Mouse (Mus musculus): ENCODE results near the gene Kntc1. TPM values are rescaled to one million over a fixed set of nuclear protein-coding genes. Genes with fewer than 3 reads are reported as not detected.
"Not testable (repeated sequence)": the region's sequence is repeated elsewhere in the genome, so short reads cannot be mapped to it uniquely, and the experiment has no call there.

Kntc1 gene
- polyA plus RNA-seq, 1 experiment = 12.6 TPM

- TF ChIP-seq CTCF (IDR thresholded peaks at IDR 0.05; ENCODE audit: borderline replicate concordance, control insufficient read depth, extremely low read depth, insufficient read depth, low read length, poor library complexity) (no peak), POLR2A (IDR thresholded peaks at IDR 0.05; ENCODE audit: control insufficient read depth, extremely low read depth, insufficient read depth, low read length, poor library complexity) (no peak)
- DNase-seq = no peak
- Histone ChIP-seq H3K4me1 (replicated peaks; ENCODE audit: control insufficient read depth, insufficient read depth, low read length) (0 out of 2 replicates have a peak, but pooled peaks cover 2% of the 10 kb centered on the region), H3K27me3 (ENCODE audit: control insufficient read depth, insufficient read depth, low read length) (no peaks in the 10 kb centered on the region), H3K27ac (ENCODE audit: control insufficient read depth, insufficient read depth, low read length) (peak overlapping the region; percentile 97), H3K36me3 (ENCODE audit: control insufficient read depth, insufficient read depth, low read length) (peaks cover 19% of the 10 kb centered on the region), H3K4me3 (ENCODE audit: control insufficient read depth, insufficient read depth, low read length) (peak overlapping the region; percentile 89)
- under 1% methylated on average over 18 of the region's 18 CpGs for WGBS
These were observed 1.0 kb upstream of the Kntc1 start for GRCm38 (mm10) chr5:123748339-123749064.

- 14% methylated on average over 11 of the region's 11 CpGs for WGBS
- H3K27me3 ChIP-seq (ENCODE audit: control insufficient read depth, insufficient read depth, low read length) = no peaks in the 10 kb centered on the region
- H3K4me1 ChIP-seq (replicated peaks; ENCODE audit: control insufficient read depth, insufficient read depth, low read length) = peaks cover 4% of the 10 kb centered on the region
- H3K36me3 ChIP-seq (ENCODE audit: control insufficient read depth, insufficient read depth, low read length) = peaks cover 16% of the 10 kb centered on the region
- no peak for DNase-seq
- no peak overlapping the region for H3K27ac ChIP-seq (ENCODE audit: control insufficient read depth, insufficient read depth, low read length)
- TF ChIP-seq POLR2A (IDR thresholded peaks at IDR 0.05; ENCODE audit: control insufficient read depth, extremely low read depth, insufficient read depth, low read length, poor library complexity) = no peak
- TF ChIP-seq CTCF (IDR thresholded peaks at IDR 0.05; ENCODE audit: borderline replicate concordance, control insufficient read depth, extremely low read depth, insufficient read depth, low read length, poor library complexity) = no peak
- no peak overlapping the region for H3K4me3 ChIP-seq (ENCODE audit: control insufficient read depth, insufficient read depth, low read length)
These were observed 16.0 kb downstream of the Kntc1 start for GRCm38 (mm10) chr5:123765506-123765905.

- H3K36me3 ChIP-seq (ENCODE audit: control insufficient read depth, insufficient read depth, low read length) = peaks cover 17% of the 10 kb centered on the region
- H3K27me3 ChIP-seq (ENCODE audit: control insufficient read depth, insufficient read depth, low read length); DNase-seq; H3K4me3 ChIP-seq (ENCODE audit: control insufficient read depth, insufficient read depth, low read length); H3K27ac ChIP-seq (ENCODE audit: control insufficient read depth, insufficient read depth, low read length); H3K4me1 ChIP-seq (replicated peaks; ENCODE audit: control insufficient read depth, insufficient read depth, low read length): not testable (repeated sequence)
- 95% methylated on average over 11 of the region's 11 CpGs for WGBS
These were observed 16.9 kb downstream of the Kntc1 start for GRCm38 (mm10) chr5:123766455-123766854.

GRCm38 (mm10) chr5:123773441-123773840, 23.9 kb downstream of the Kntc1 start:
- no peak for DNase-seq
- H3K4me1 ChIP-seq (replicated peaks; ENCODE audit: control insufficient read depth, insufficient read depth, low read length) = no peaks in the 10 kb centered on the region
- TF ChIP-seq POLR2A (IDR thresholded peaks at IDR 0.05; ENCODE audit: control insufficient read depth, extremely low read depth, insufficient read depth, low read length, poor library complexity) = no peak
- H3K36me3 ChIP-seq (ENCODE audit: control insufficient read depth, insufficient read depth, low read length) = peaks cover 23% of the 10 kb centered on the region
- 78% methylated on average over 9 of the region's 9 CpGs for WGBS
- no peak overlapping the region for H3K27ac ChIP-seq (ENCODE audit: control insufficient read depth, insufficient read depth, low read length)
- no peaks in the 10 kb centered on the region for H3K27me3 ChIP-seq (ENCODE audit: control insufficient read depth, insufficient read depth, low read length)
- no peak overlapping the region for H3K4me3 ChIP-seq (ENCODE audit: control insufficient read depth, insufficient read depth, low read length)

GRCm38 (mm10) chr5:123780716-123781115, 31.2 kb downstream of the Kntc1 start:
- peaks cover 7% of the 10 kb centered on the region for H3K4me1 ChIP-seq (replicated peaks; ENCODE audit: control insufficient read depth, insufficient read depth, low read length)
- 14% methylated on average over 8 of the region's 8 CpGs for WGBS
- peaks cover 8% of the 10 kb centered on the region; the same call in 1 of the 2 replicates for H3K36me3 ChIP-seq (ENCODE audit: control insufficient read depth, insufficient read depth, low read length)
- no peak overlapping the region for H3K27ac ChIP-seq (ENCODE audit: control insufficient read depth, insufficient read depth, low read length)
- no peak for TF ChIP-seq POLR2A (IDR thresholded peaks at IDR 0.05; ENCODE audit: control insufficient read depth, extremely low read depth, insufficient read depth, low read length, poor library complexity)
- TF ChIP-seq CTCF (IDR thresholded peaks at IDR 0.05; ENCODE audit: borderline replicate concordance, control insufficient read depth, extremely low read depth, insufficient read depth, low read length, poor library complexity) = no peak
- DNase-seq = peak; percentile 54
- no peaks in the 10 kb centered on the region for H3K27me3 ChIP-seq (ENCODE audit: control insufficient read depth, insufficient read depth, low read length)
- no peak overlapping the region for H3K4me3 ChIP-seq (ENCODE audit: control insufficient read depth, insufficient read depth, low read length)

GRCm38 (mm10) chr5:123781864-123782263, 32.3 kb downstream of the Kntc1 start:
- 66% methylated on average over 4 of the region's 4 CpGs for WGBS
- TF ChIP-seq POLR2A (IDR thresholded peaks at IDR 0.05; ENCODE audit: control insufficient read depth, extremely low read depth, insufficient read depth, low read length, poor library complexity) (no peak), CTCF (IDR thresholded peaks at IDR 0.05; ENCODE audit: borderline replicate concordance, control insufficient read depth, extremely low read depth, insufficient read depth, low read length, poor library complexity) (no peak)

GRCm38 (mm10) chr5:123788976-123789375, 39.5 kb downstream of the Kntc1 start:
- H3K36me3 ChIP-seq (ENCODE audit: control insufficient read depth, insufficient read depth, low read length) = peaks cover 24% of the 10 kb centered on the region
- TF ChIP-seq CTCF (IDR thresholded peaks at IDR 0.05; ENCODE audit: borderline replicate concordance, control insufficient read depth, extremely low read depth, insufficient read depth, low read length, poor library complexity) (no peak), POLR2A (IDR thresholded peaks at IDR 0.05; ENCODE audit: control insufficient read depth, extremely low read depth, insufficient read depth, low read length, poor library complexity) (no peak)
- 95% methylated on average over 7 of the region's 7 CpGs for WGBS
- H3K4me1 ChIP-seq (replicated peaks; ENCODE audit: control insufficient read depth, insufficient read depth, low read length) = no peaks in the 10 kb centered on the region
- no peak overlapping the region for H3K4me3 ChIP-seq (ENCODE audit: control insufficient read depth, insufficient read depth, low read length)
- no peak overlapping the region for H3K27ac ChIP-seq (ENCODE audit: control insufficient read depth, insufficient read depth, low read length)
- H3K27me3 ChIP-seq (ENCODE audit: control insufficient read depth, insufficient read depth, low read length) = no peaks in the 10 kb centered on the region
- DNase-seq = no peak

More at GRCm38 (mm10) chr5:123781864-123782263, 32.3 kb downstream of the Kntc1 start:
- H3K27ac ChIP-seq (ENCODE audit: control insufficient read depth, insufficient read depth, low read length) = no peak overlapping the region
- peaks cover 9% of the 10 kb centered on the region; the same call in 1 of the 2 replicates for H3K36me3 ChIP-seq (ENCODE audit: control insufficient read depth, insufficient read depth, low read length)
- H3K27me3 ChIP-seq (ENCODE audit: control insufficient read depth, insufficient read depth, low read length) = no peaks in the 10 kb centered on the region
- H3K4me3 ChIP-seq (ENCODE audit: control insufficient read depth, insufficient read depth, low read length) = no peak overlapping the region
- peak; percentile 7 for DNase-seq
- H3K4me1 ChIP-seq (replicated peaks; ENCODE audit: control insufficient read depth, insufficient read depth, low read length) = peaks cover 7% of the 10 kb centered on the region
